Mouse (Mus musculus) olfactory bulb, adult 2 months (tissue): ENCODE measurements around the gene Vmn1r103. TPM values are rescaled to one million over a fixed set of nuclear protein-coding genes. Genes with fewer than 3 reads are reported as not detected.
"Not testable (repeated sequence)": the region's sequence is repeated elsewhere in the genome, so short reads cannot be mapped to it uniquely, and the experiment has no call there.

Experiments
- H3K27ac ChIP-seq: fragments of 200-500 bp; 2 replicates; pipeline ENCODE4 v1.5.1; 2012; ENCODE audit warnings: low read depth, low read length; ENCODE audit not compliant: insufficient read depth
- H3K4me1 ChIP-seq: fragments of 200-500 bp; 2 replicates; pipeline ENCODE4 v1.6.1; 2012; ENCODE audit warnings: low read length; ENCODE audit not compliant: control insufficient read depth, insufficient read depth
- H3K4me3 ChIP-seq: fragments of 200-500 bp; 2 replicates; pipeline ENCODE4 v1.5.1; 2012; ENCODE audit warnings: mild to moderate bottlenecking, low read depth, low read length, moderate library complexity; ENCODE audit not compliant: insufficient read depth
- WGBS: fragments of 180-500 bp; shearing (Covaris S2); methylation state at CpG from one replicate; pipeline ENCODE4 v1.1.7; 2018; 5-methylcytosine and 5-hydroxymethylcytosine counted together
- polyA plus RNA-seq: library from polyadenylated mRNA; stranded (reverse); fragments of >200 nt; gene quantifications from 2 replicates; pipeline ENCODE4 v1.2.4, GENCODE M21; 2012; ENCODE audit warnings: low replicate concordance; ENCODE audit not compliant: missing spikeins, insufficient read depth, insufficient read length

Vmn1r103 gene
- polyA plus RNA-seq, result not detected in 2 replicates

DNA sequence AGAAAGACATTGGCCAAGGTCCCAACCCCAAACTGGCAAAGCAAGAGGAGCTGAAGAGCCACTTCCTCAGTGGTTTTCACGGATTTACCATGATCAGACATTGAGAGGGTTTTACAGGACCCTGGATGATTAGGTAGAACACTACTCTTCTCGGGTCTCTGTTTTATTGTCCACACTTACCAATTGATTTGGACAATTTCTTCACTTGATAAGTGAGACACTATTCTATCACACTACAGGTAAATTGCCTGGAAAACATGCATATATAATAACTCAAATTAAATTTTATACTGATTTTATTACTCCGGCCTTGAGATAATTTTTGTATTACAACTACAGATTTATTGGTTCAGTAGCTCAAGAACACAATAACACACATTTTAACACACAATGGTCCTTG lies at the start of gene Vmn1r103:
Gene Vmn1r103, minus strand, starts transcription at position 101 of the 400 bp plus-strand sequence.
- H3K4me1 ChIP-seq, H3K4me3 ChIP-seq, H3K27ac ChIP-seq: not testable (repeated sequence)
- WGBS, result 50% methylated on average over 1 of the region's 3 CpGs

DNA sequence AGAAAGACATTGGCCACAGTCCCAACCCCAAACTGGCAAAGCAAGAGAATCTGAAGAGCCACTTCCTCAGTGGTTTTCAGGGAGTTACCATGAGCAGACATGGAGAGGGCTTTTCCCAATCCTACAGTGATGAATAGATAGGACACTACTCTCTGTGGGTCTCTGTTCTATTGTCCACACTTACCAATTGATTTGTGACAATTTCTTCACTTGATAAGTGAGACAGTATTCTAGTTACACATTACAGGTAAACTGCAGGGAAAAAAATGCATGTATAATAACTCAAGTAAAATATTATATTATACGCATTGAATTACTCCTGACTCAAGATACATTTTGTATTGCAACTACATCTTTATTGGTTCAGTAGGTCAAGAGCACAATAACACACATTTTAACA lies 35.3 kb upstream of the Vmn1r103 start, which contains the start of gene Gm5726:
Gene Gm5726, minus strand, starts transcription at position 101 of the 400 bp plus-strand sequence.
- WGBS, result no CpG with 5 or more reads among the region's 1 CpGs
- not testable (repeated sequence) for H3K4me1 ChIP-seq, H3K27ac ChIP-seq, H3K4me3 ChIP-seq

DNA sequence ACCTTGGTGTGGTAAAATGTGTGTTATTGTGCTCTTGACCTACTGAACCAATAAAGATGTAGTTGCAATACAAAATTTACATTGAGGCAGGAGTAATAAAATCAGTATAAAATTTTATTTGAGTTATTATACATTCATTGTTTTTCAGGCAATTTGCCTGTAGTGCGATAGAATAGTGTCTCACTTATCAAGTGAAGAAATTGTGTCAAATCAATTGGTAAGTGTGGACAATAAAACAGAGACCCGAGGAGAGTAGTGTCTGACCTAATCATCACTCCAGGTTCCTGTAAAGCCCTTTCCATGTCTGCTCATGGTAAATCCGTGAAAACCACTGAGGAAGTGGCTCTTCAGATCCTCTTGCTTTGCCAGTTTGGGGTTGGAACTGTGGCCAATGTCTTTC lies 23.2 kb upstream of the Vmn1r103 start, which contains the start of gene Vmn1r104:
Gene Vmn1r104, plus strand, starts transcription at position 301 of the 400 bp plus-strand sequence.
- H3K4me3 ChIP-seq, H3K4me1 ChIP-seq, H3K27ac ChIP-seq: not testable (repeated sequence)
- WGBS, result no CpG with 5 or more reads among the region's 3 CpGs

DNA sequence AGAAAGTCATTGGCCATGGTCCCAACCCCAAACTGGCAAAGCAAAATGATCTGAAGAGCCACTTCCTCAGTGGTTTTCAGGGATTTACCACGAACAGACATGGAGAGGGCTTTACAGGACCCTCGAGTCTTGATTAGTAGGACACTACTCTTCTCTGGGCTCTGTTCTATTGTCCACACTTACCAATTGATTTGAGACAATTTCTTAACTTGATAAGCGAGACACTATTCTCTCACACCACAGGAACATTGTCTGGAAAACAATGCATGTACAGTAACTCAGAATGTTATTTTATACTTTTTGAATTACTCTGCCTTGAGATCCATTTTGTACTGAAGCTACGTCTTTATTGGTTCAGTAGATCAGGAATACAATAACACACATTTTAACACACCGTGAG lies 35.5 kb downstream of the Vmn1r103 start, which contains the start of gene Gm10670:
Gene Gm10670, minus strand, starts transcription at position 101 of the 400 bp plus-strand sequence.
- WGBS, result no CpG with 5 or more reads among the region's 5 CpGs
- not testable (repeated sequence) for H3K4me3 ChIP-seq, H3K4me1 ChIP-seq, H3K27ac ChIP-seq

Other genes with a start within 250 kb of the Vmn1r103 start
- not detected in 2 replicates for gene Gm5890, start 247.7 kb downstream of the Vmn1r103 start, polyA plus RNA-seq
- not detected in 2 replicates for gene Gm4133, start 176.5 kb downstream of the Vmn1r103 start, polyA plus RNA-seq
- gene Gm5728, start 135.1 kb downstream of the Vmn1r103 start, polyA plus RNA-seq, result not detected in 2 replicates
- gene Vmn1r100, start 92.6 kb downstream of the Vmn1r103 start, polyA plus RNA-seq, result not detected in 2 replicates
- not detected in 2 replicates for gene Vmn1r101, start 67.9 kb downstream of the Vmn1r103 start, polyA plus RNA-seq
- not detected in 2 replicates for gene Gm10670, start 35.6 kb downstream of the Vmn1r103 start, polyA plus RNA-seq
- not detected in 2 replicates for gene Vmn1r104, start 23.3 kb upstream of the Vmn1r103 start, polyA plus RNA-seq
- not detected in 2 replicates for gene Gm5726, start 35.2 kb upstream of the Vmn1r103 start, polyA plus RNA-seq
- gene Gm4141, start 65.7 kb upstream of the Vmn1r103 start, polyA plus RNA-seq, result not detected in 2 replicates
- not detected in 2 replicates for gene Gm4513, start 88.5 kb upstream of the Vmn1r103 start, polyA plus RNA-seq
- gene Vmn1r107, start 158.4 kb upstream of the Vmn1r103 start, polyA plus RNA-seq, result not detected in 2 replicates
- not detected in 2 replicates for gene Vmn1r111, start 192.7 kb upstream of the Vmn1r103 start, polyA plus RNA-seq
- gene Gm10668, start 220.1 kb upstream of the Vmn1r103 start, polyA plus RNA-seq, result not detected in 2 replicates